Mouse (Mus musculus) ES-E14 (cell line): ENCODE measurements around the gene Hs3st5. TPM values are rescaled to one million over a fixed set of nuclear protein-coding genes. Genes with fewer than 3 reads are reported as not detected.

Source experiments
- DNase-seq: peaks from one replicate; pipeline ENCODE4 v3.0.0-alpha.2; 2013; ENCODE audit warnings: low read depth, low spot score
- H3K27ac ChIP-seq: 2 replicates; pipeline ENCODE4 v1.5.1; 2012; ENCODE audit warnings: low read depth, mild to moderate bottlenecking, low read length, moderate library complexity, mixed read lengths; ENCODE audit not compliant: poor library complexity, insufficient read depth, severe bottlenecking
- H3K36me3 ChIP-seq: 2 replicates; pipeline ENCODE4 v1.6.1; 2012; ENCODE audit warnings: mild to moderate bottlenecking, low read length, moderate library complexity, mixed read lengths; ENCODE audit not compliant: control insufficient read depth, poor library complexity, insufficient read depth, severe bottlenecking
- H3K4me1 ChIP-seq, 2 experiments: fragments of 150-350 bp in 1 of 2; sonication (generic) in 1 of 2; 2 replicates each; pipeline ENCODE4 v1.6.1; 2012; ENCODE audit warnings: low read length in 2 of 2, mild to moderate bottlenecking in 1 of 2, mixed read lengths in 1 of 2; ENCODE audit not compliant: control insufficient read depth in 2 of 2, insufficient read depth in 2 of 2, poor library complexity in 1 of 2
- H3K4me3 ChIP-seq, 2 experiments: fragments of 150-350 bp in 1 of 2; sonication (generic) in 1 of 2; 2 replicates each; pipeline ENCODE4 v1.5.1; 2012; ENCODE audit warnings: low read length in 2 of 2, low read depth in 1 of 2, mild to moderate bottlenecking in 1 of 2, mixed read lengths in 1 of 2; ENCODE audit not compliant: insufficient read depth in 1 of 2, poor library complexity in 1 of 2, severe bottlenecking in 1 of 2
- H3K9ac ChIP-seq: 2 replicates; pipeline ENCODE4 v1.6.1; 2012; ENCODE audit warnings: low read depth, mild to moderate bottlenecking, low read length, mixed read lengths; ENCODE audit not compliant: poor library complexity, insufficient read depth, severe bottlenecking
- H3K9me3 ChIP-seq: fragments of 150-350 bp; sonication (generic); 2 replicates; pipeline ENCODE4 v1.6.1; 2012; ENCODE audit warnings: low read depth, mild to moderate bottlenecking, low read length; ENCODE audit not compliant: control insufficient read depth, insufficient read depth
- CHD2 ChIP-seq: IDR thresholded peaks from 2 replicates; pipeline ENCODE4 v1.6.1; 2014; ENCODE audit warnings: mild to moderate bottlenecking, low read depth, low read length, inconsistent platforms
- HCFC1 ChIP-seq: IDR thresholded peaks from 2 replicates; pipeline ENCODE4 v1.6.1; 2012; ENCODE audit warnings: low read length, inconsistent platforms, borderline replicate concordance; ENCODE audit not compliant: insufficient read depth
- MAFK ChIP-seq: IDR thresholded peaks from 2 replicates; pipeline ENCODE4 v1.6.1; 2014; ENCODE audit warnings: mild to moderate bottlenecking, low read depth, low read length, inconsistent platforms; ENCODE audit not compliant: insufficient read depth
- ZC3H11A ChIP-seq: IDR thresholded peaks from 2 replicates; pipeline ENCODE4 v1.6.1; 2012; ENCODE audit warnings: low read depth, mild to moderate bottlenecking, inconsistent platforms, low read length, borderline replicate concordance
- ZNF384 ChIP-seq: IDR thresholded peaks from 2 replicates; pipeline ENCODE4 v1.6.1; 2012; ENCODE audit warnings: low read depth, low read length, inconsistent platforms
- in situ Hi-C, 2 experiments: fragments of 600-800 bp; cut with MboI; formaldehyde crosslinking; loops; one replicate each; pipeline ENCODE4 v1.15.1; 2025; ENCODE audit warnings: low sequenced_read_pairs in 2 of 2, inconsistent platforms in 1 of 2; ENCODE audit not compliant: unreplicated experiment in 2 of 2
- total RNA-seq: library from RNA; depleted of rRNA; stranded (reverse); fragments of 300-350 nt; gene quantifications from 2 replicates; pipeline ENCODE4 v1.2.3, GENCODE M21; 2012

Hs3st5 gene
- total RNA-seq, 1 experiment: 0.13 TPM

GRCm38 (mm10) chr10:36554941-36555888 lies 48.6 kb downstream of the Hs3st5 start:
- in situ Hi-C loops: no loop called here
- Histone ChIP-seq H3K9ac (no peak overlapping the region), H3K9me3 (no peaks in the 10 kb centered on the region), H3K4me1 (no peaks in the 10 kb centered on the region), H3K36me3 (no peaks in the 10 kb centered on the region), H3K4me3 (no peak overlapping the region), H3K27ac (no peak overlapping the region)
- no peak for DNase-seq
- TF ChIP-seq HCFC1: no peak
- no peak for TF ChIP-seq ZNF384
- no peak for TF ChIP-seq ZC3H11A
- TF ChIP-seq MAFK: no peak
- no peak for TF ChIP-seq CHD2

- no peak for TF ChIP-seq ZC3H11A
- no peak for TF ChIP-seq MAFK
- TF ChIP-seq CHD2: no peak
- TF ChIP-seq ZNF384: no peak
- TF ChIP-seq HCFC1: no peak
Observed at GRCm38 (mm10) chr10:36556128-36556527, 49.5 kb downstream of the Hs3st5 start.

GRCm38 (mm10) chr10:36557673-36558072 lies 51.1 kb downstream of the Hs3st5 start:
- H3K4me1 ChIP-seq: no peaks in the 10 kb centered on the region
- no peak overlapping the region for H3K4me3 ChIP-seq
- H3K36me3 ChIP-seq: no peaks in the 10 kb centered on the region
- TF ChIP-seq ZNF384 (no peak), ZC3H11A (no peak), MAFK (no peak), CHD2 (no peak), HCFC1 (no peak)
- no peak overlapping the region for H3K27ac ChIP-seq
- no peaks in the 10 kb centered on the region for H3K9me3 ChIP-seq
- in situ Hi-C loops: no loop called here
- no peak overlapping the region for H3K9ac ChIP-seq
- no peak for DNase-seq

More at GRCm38 (mm10) chr10:36556128-36556527, 49.5 kb downstream of the Hs3st5 start:
- H3K4me3 ChIP-seq: no peak overlapping the region
- H3K9me3 ChIP-seq: no peaks in the 10 kb centered on the region
- H3K4me1 ChIP-seq: no peaks in the 10 kb centered on the region
- no peak for DNase-seq
- H3K9ac ChIP-seq: no peak overlapping the region
- no peak overlapping the region for H3K27ac ChIP-seq
- H3K36me3 ChIP-seq: no peaks in the 10 kb centered on the region
- in situ Hi-C loops: no loop called here

- Histone ChIP-seq H3K9ac (no peak overlapping the region), H3K4me3 (no peak overlapping the region), H3K36me3 (no peaks in the 10 kb centered on the region), H3K4me1 (no peaks in the 10 kb centered on the region), H3K9me3 (no peaks in the 10 kb centered on the region), H3K27ac (no peak overlapping the region)
- peak; percentile 8 for DNase-seq
- in situ Hi-C loops: no loop called here
- TF ChIP-seq MAFK (no peak), CHD2 (no peak), ZNF384 (no peak), HCFC1 (no peak), ZC3H11A (no peak)
Observed at GRCm38 (mm10) chr10:36558736-36559135, 52.1 kb downstream of the Hs3st5 start.
